Mouse (Mus musculus) layer of hippocampus, postnatal 14 days (tissue): ENCODE data around the gene Ugt1a7c. TPM values are rescaled to one million over a fixed set of nuclear protein-coding genes. Genes with fewer than 3 reads are reported as not detected.
"Not testable (repeated sequence)": the region's sequence is repeated elsewhere in the genome, so short reads cannot be mapped to it uniquely, and the experiment has no call there.

Experiments used
- DNase-seq, 2 experiments: peaks; one replicate each; pipeline ENCODE4 v3.0.0; 2021 to 2022; ENCODE audit warnings: low spot score in 2 of 2, mixed read lengths in 1 of 2
- total RNA-seq, 2 experiments: library from RNA; stranded (reverse); gene quantifications; 2 replicates each; pipeline ENCODE4 v1.2.3; 2021

Gene Ugt1a7c
- total RNA-seq, 2 experiments from 2014 or later: 0.58 to 0.95 TPM

DNA sequence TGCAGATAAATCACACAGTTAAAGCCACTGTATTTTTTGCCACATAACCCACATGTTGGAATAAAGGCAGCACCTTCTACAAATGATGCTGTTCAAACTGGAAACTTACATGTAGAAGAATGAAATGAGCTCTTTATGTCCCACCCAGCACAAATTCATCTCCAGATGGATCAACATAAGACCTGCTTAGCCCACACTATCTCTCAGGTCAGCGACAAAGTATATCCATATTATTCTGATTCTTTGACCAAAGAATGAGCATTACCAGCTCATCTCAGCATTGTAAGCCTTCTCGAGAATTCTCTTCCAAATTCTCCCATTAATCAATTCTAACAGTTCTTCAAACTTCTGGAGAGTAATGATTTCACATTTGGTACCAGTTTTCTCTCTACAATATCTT, 127.4 kb downstream of the Ugt1a7c start:
- no peak for DNase-seq

DNA sequence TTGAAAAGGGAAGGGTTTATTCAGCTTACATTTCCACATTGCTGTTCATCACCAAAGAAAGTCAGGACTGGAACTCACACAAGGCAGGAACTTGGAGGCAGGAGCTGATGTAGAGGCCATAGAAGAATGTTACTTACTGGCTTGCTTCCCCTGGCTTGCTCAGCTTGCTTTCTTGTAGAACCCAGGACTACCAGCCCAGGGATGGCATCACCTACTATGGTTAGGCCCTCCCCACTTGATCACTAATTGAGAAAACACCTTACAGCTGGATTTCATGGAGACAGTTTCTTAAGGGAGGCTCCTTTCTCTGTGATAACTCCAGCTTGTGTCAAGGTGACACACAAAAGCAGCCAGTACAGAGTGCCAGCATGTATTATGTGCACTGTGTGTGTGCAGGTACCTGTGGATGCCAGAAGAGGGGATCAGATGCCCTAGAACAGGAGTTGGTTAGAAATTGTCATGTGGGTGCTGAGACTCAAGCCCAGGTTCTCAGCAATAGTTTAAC, 128.2 kb downstream of the Ugt1a7c start:
- DNase-seq: not testable (repeated sequence)

DNA sequence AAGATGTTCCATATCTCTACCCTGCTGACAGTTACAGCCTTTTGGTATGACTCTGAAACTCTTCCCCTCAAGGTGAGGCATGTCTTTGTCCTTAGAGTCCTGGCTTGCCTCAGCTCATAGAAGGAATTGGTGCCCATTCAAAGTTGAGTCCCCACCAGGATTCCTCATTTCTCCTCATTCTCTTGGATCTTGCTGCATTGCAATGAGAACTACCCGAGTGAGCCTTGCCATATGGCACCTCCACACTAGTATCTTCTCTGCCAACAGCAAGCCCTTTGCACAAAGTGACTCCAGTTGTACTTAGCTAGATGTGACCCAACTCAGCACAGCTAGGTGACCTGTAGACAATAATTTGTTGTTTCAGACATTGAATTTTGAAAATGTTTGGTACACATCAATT, 128.7 kb downstream of the Ugt1a7c start:
- DNase-seq: no peak

DNA sequence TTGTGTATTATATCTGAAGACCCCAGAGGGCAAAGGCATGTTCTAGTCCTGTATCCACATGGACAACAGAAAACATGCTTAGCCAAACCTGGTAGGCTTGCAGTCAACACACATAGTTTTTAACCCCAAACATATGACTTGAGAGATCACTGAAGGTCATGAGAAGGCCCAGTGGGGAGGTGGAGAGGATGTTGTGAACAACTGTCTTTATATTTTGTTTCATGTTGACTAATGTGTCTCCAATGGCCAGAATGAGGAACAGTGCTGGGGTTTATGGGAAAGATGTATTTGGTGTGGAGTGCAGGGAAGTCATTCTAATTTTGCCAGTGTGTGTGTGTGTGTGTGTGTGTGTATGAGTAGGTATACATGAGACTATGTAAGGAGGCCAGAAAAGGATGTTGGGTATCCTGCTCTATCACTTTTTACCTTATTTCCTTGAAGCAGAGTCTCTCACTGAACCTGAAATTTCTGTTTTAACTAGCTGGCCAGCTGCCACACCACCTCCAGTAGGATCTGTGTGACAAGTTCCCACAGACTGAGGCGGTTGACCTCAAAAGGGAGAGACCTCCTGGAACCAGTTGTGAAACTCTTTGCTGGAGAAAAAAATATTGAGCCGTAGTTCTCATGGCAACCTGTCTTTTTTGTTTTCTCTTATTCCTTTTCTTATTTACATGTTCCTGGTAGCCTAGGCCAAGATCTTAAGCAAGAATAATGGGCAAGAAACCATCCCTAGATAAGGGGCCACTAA, 129.3 kb downstream of the Ugt1a7c start:
- no peak for DNase-seq

DNA sequence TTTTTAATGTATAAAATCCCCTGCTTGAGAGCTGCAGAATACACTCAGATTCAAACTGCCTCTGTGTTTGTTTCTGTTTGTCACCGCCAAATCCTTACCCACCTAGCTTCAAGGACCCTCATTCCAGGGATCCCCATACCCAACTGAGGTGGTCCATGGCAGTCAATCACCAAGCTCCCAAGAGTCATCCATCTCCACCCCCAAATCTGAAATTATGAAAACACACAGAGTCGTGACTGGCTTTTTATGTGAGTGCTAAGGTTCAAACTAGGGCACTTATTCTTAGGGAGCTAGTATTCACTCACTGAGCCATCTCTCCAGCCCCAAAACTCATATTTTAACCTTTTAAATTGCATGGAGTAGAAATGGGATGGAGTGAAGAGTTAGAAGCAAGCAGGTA, 130.4 kb downstream of the Ugt1a7c start:
- not testable (repeated sequence) for DNase-seq

DNA sequence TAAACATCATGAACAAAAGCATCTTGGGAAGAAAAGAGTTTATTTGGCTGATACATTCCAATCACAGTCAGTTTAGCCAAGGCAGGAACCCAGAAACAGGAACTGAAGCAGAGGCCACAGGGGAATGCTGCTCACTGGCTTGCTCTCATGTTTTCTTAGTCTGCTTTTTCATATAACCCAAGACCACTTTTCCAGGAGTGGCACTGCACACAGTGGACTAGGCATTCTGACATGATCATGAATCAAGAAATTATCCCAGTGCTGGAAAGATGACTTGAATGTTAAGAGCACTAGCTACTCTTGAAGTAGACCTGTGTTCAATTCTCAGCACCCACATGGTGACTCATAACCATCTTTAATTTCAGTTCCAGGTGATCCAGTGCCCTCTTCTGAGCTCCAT, 130.9 kb downstream of the Ugt1a7c start:
- no peak for DNase-seq

DNA sequence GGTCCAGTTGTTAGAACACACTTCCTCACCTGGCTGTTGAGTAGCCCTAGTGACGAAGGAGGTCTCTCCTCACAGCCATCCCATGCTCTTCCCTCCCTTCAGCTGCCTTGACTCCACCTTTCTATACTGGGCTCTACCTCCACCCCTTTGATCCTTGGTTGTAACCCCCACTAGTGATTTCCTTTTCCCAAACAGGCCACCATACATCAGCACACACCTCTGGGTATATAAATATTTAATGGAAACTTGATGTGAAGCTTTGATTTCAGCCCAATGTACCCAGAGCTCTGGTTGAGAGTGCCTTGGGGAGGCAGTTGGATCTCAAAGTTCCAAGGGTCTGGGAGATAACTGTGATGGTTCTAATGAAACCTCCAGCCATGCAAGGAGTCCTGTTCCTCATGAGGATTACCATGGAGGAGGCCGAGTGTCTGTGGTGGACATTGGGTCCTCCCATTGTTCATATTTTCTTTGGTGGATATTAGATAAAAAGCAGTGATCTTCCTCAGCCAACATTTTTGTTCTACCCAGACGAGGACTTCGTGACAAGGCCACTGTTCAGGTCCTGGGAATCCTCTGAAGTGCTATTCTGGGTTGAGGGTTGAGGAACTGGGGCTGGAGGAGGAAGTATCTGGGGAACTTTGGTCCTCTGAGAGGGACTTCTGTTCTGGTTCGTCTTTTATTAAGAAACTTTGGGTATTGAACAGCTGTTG, 132.0 kb downstream of the Ugt1a7c start, which contains the start of gene Mroh2a:
Mroh2a (plus strand) TSS at position 317 of the 710 bp plus-strand sequence.
- DNase-seq: no peak

DNA sequence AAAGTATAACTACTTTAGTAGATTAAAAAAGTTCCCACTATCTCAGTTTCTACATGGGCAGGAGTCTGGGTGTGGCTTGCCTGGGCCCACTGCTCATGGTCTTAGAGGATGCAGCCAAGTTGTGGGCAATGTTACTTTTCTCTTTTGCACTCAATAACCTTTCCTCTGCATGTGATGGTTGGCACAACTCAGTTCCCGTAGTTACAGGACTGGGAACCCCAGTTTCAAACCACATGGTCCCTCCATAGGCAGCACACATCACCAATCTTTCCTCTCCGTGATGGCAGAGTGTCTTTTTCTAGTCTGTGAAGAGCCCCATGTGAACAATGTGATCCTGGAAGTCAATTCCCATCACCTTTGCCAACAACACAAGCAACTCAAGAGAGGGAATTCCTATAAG, 132.6 kb downstream of the Ugt1a7c start:
- no peak for DNase-seq

DNA sequence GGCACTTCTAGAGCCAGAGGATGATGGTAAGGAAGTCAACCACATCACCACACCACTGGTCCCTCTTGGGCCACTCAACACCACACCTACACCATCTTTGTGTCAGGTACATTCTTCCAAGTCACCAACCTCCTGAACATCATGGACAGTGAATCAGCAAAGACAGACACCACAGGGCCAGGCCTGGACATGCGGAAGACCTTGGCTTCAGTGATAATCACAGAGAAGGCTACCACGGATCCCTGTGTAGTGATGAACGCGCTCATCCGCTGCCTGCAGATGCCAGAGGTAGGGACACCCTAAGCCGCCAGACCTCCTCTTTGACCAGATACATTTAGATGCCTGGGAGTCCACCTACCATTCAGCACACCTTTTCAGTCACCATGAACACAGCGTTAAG, 133.3 kb downstream of the Ugt1a7c start:
- DNase-seq: no peak

DNA sequence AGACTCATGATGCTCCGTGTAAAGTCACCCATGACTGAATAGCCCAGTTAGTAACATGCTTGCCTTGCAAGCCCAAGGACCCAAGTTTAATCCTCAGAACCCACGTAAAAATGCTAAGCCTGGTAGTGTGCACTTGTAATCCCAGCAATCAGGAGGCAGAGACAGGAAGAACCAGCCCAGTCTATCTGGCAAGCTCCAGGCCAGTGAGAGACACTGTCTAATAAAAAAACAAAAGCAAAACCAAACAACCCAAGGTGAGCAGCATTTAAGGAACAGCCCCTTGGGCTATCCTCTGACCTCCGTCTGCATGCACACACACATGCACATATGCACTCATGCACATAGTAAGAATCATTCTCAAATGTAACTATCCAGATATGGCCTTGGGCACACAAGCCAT, 134.7 kb downstream of the Ugt1a7c start:
- no peak for DNase-seq

DNA sequence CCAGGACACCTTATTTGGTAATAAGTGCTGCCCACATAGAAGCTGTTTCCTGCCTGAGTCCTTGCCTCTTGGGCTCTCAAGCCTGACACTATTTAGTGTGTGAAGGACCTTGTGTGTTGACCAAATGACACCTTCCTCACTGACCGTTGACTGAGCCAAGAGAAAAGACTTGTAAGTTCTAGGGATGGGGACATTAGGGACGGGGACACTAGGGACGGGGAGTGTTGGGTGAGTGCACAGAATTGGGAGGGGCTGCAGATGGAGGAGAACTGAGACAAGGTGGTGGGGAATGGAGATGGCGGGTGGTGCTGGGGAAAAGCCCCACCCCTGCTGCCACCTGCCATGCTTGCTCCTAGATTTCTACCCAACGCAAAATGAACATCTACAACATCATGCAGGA, 135.1 kb downstream of the Ugt1a7c start:
- DNase-seq: no peak

DNA sequence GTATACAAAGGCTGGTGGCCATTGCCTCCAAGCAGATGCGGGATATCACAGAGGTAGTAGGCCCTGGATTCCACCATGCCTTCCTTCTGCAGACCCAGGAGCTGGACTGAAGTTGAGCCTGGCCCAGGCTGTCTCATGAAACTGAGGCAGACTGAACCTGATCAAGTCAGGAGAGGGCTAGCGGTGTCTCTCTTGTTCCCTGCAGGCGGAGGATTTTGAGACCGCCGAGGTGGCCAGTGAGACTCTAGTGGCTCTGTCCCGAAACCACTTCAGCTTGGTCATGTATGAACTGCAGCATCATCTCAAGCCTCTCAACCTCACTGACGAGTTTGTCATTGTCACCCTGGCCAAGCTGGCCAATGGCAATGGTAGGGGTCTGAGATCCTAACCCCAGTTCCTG, 135.6 kb downstream of the Ugt1a7c start:
- no peak for DNase-seq

DNA sequence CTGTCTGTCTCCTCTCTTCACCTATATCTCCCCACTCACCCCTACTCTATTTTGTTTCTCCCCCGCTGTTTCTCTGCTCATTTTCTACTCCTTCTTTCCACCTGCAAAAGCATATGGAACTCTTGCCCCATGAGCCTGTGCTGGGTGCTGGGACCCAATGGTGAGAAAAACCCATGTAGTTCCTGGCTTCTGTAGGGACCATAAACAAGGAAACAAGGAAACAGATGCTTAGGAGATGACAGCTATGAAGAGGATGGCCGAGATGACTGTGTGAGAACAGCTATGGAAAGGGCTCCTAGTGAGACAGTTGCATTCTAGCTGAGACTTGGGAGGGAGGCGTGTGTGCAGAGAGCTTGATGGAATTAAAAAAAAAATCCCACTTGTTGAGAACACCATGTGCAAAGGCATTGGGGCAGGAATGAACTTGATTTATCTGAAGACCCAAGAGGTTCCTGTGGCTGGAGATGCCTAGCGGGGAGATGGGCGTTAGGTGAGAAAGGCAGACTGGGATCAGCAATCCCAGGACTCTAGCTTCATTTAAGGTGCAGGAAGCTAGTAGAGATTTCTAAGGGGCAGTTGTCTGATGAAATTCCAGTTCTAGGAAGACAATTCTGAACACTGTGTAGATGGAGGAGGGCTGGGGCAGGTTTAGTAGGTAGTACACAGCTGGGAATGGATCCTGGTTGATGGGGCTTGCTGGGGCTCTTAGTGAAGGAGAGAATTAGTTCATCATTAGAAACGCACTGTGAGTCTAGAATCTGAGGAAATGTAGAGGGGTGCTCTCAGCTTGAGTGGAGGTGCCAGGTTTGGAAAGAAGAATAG, 136.3 kb downstream of the Ugt1a7c start:
- no peak for DNase-seq

DNA sequence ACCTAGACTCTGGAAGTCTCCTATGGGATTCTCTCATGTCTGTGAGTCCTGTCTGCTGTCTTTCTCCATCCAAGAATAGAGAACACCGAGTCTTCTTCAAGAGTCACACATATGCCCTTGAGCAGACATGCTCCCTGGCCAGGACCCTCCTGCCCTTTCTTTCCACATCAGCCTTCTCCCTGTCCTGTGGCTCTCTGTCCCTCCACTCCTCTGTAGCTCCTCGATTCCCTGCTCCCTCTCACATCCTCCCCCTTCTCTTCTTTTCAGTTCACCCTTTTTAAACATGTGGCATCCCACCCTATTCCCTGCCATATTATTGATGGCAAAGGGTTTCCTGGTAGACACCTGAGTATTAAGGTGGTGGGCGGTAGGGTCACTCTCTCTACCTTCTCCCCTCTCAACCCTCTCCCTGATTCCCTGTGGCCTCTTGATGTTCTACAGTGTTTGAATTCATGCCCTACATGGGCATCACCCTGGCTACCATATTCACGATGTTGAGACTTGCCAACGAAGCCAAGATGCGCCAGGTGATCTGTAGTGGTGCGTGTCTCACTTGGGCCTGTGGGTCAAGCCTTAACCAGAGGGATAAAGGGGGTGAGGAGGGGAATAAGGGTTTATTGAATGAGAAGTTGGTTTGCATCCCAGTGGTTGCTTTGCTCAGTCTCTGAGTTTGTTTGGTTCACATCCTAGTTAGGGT, 137.1 kb downstream of the Ugt1a7c start:
- no peak for DNase-seq

DNA sequence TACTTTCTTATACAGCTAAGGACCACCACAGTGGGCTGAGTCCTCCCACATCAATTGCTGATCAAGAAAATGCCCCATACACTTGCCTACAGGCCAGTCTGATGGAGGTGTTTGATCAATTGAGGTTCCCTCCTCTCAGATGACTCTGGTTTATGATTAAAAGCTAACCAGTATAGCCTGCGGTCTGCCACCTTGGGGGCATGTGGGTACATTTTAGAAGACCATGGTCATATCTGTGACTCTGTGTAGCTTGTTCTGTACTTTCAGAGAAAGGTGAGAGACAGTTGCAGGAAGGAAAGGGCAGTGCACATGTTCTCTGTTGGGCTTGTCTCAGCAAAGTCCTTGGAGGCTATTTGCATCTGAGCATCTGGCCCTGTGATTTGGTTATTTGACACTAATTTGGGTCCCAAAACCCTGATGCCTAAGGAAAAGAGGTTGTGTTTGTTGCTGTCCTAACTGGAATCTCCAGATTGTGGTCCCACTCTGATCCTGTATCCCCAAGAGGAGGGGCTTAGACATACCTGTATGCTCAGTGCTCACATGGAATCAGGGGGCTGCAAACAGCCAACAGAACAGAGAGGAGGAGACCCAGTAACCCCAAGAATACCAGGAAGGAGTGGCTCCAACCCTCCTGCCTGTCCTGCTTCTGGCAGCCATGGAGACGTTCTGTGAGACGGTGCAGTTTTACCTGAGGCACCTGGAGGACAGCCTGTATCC, 138.0 kb downstream of the Ugt1a7c start:
- no peak for DNase-seq

DNA sequence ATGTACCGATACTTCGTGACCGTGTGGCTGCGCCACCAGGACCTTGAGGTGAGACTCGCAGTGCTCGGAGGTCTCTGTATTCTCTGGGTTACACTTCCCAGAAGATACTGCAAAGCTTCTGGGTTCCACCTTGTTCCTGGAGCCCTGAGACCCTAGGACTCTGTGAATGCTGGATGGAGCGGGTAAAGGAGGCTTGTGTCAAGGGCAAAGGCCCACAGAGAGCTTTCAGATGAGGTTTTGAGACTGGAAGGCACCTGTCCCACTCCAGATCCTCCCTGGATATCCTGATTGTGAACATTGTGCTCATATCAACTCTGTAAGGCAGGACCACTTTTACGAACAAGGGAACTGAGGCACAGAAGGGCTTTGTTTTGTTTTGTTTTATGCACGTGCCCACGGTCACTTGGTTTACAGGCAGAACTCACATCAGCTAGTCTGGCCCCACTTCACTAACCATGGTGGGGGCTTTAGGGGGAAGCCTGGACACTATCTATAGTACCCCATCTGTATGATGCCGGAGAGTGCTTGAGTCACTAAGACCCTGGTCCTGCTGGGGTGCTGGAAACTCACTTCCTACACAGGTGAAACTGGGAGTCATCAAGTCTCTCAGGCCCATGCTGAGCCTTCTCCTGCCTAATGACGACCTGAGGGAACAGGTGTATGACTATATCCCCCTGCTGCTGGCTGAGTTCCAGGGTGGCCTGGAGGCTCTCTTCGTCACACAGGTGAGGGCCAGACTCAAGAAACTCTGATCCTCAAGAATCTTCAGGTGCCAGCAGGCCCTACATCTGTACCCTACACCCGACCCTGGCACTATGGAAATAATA, 138.8 kb downstream of the Ugt1a7c start:
- DNase-seq: no peak

DNA sequence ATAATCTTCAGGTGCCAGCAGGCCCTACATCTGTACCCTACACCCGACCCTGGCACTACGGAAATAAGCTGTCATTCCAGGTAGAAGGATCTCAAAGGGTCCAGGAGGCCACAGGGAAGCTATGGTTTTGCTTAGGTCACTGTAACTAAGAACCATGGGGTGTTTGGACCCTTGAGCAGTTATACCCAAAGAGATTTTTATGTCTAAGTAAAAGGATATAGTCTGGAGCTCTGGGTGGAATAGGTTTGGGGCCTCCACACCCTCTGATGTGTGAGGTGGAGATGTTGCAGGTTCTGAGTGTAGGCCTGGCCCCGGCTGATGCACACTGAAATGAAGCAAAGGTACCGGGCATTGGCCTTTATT, 139.4 kb downstream of the Ugt1a7c start:
- no peak for DNase-seq

DNA sequence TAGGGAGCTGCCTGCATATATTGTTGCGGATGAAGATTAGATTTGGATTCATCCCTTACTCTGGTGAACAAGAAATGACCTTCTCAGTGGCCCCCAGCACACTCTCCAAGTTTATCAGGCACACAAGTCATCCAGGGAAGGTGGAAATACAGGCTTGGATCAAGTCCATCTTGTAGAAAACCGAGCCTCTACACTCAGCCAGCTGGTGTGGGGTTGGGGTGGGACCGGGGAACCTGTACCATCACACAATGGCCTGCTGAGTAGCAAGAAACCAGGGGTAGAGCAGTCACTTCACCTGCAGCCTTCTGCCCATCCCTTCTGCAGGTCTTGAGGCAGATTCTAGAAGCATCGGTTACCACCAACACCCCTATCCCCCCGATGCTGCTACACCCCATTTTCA, 139.8 kb downstream of the Ugt1a7c start:
- no peak for DNase-seq

DNA sequence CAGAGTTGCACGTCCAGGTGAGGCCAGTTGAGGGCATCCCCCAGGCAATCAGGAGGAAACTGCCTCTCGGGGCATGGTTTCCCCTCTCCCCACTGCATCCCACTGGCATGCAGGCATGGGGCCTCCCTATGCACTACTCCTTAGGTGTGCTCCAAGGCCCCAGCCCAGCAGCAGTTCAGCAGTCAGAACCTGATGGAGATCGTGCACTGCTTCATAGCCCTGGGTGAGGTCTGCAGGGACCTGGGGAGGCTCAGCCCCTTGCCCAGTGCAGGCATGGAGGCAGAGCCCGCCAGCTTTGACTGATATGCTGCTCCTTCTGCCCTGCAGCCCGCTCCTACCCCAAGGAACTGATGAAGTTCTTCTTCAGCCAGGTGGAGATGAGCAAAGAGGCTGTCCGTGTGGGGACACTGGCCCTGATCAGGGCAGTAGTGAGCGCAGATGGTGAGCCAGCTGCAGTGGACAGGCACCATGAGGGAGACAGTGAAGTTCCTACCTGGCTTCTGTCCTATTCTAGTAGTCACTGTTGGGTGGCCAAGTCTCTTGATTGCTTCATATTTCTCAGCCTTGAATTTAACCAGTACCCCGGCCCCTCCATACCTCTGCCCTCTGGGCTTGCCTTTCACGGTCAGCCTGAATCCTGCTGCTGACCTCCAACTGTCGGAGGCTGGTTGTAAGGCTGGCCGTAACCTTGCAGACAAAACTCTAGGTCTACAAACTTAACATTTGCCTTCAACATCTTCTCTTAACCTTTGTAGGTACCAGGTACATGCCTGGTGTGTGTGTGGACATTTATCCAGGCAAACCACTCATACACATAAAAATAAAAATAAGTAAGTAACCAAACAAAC, 140.4 kb downstream of the Ugt1a7c start:
- no peak for DNase-seq
